Mouse (Mus musculus) intestine, postnatal 0 days (tissue): ENCODE measurements around the gene Acot11. TPM values are rescaled to one million over a fixed set of nuclear protein-coding genes. Genes with fewer than 3 reads are reported as not detected.

ENCODE experiments used
- ATAC-seq: fragments of 200-750 bp; cut with Nextera tagmentation; 2 replicates; pipeline ENCODE4 v1.8.0; 2017; ENCODE audit warnings: mild to moderate bottlenecking, moderate TSS enrichment, moderate library complexity
- H3K27ac ChIP-seq: fragments of 300-500 bp; sonication (generic); 2 replicates; pipeline ENCODE4 v1.5.1; 2014; ENCODE audit warnings: mild to moderate bottlenecking, low read depth, low read length, moderate library complexity
- H3K27me3 ChIP-seq: fragments of 300-500 bp; sonication (generic); replicated peaks from 2 replicates; pipeline ENCODE4 v1.6.1; 2014; ENCODE audit warnings: low read length, mixed read lengths; ENCODE audit not compliant: control insufficient read depth, insufficient read depth
- H3K36me3 ChIP-seq: fragments of 300-500 bp; sonication (generic); 2 replicates; pipeline ENCODE4 v1.6.1; 2014; ENCODE audit warnings: mild to moderate bottlenecking, moderate library complexity; ENCODE audit not compliant: control insufficient read depth, insufficient read depth
- H3K4me1 ChIP-seq: fragments of 300-500 bp; sonication (generic); replicated peaks from 2 replicates; pipeline ENCODE4 v1.6.1; 2014; ENCODE audit warnings: antibody characterized with exemption, low read length, mixed read lengths; ENCODE audit not compliant: control insufficient read depth, insufficient read depth
- H3K4me2 ChIP-seq: fragments of 300-500 bp; sonication (generic); replicated peaks from 2 replicates; pipeline ENCODE4 v1.6.1; 2014; ENCODE audit warnings: low read depth, mild to moderate bottlenecking, moderate library complexity
- H3K4me3 ChIP-seq: fragments of 300-500 bp; sonication (generic); 2 replicates; pipeline ENCODE4 v1.5.1; 2014; ENCODE audit warnings: low read depth, low read length
- H3K9ac ChIP-seq: fragments of 300-500 bp; sonication (generic); 2 replicates; pipeline ENCODE4 v1.6.1; 2014; ENCODE audit warnings: mild to moderate bottlenecking, low read depth, low read length
- H3K9me3 ChIP-seq: fragments of 300-500 bp; sonication (generic); 2 replicates; pipeline ENCODE4 v1.6.1; 2016; ENCODE audit warnings: mixed run types; ENCODE audit not compliant: control insufficient read depth
- CTCF ChIP-seq: sonication (generic); IDR thresholded peaks from 2 replicates; pipeline ENCODE4 v1.5.1; 2016; ENCODE audit warnings: low read depth, mild to moderate bottlenecking, control low read depth, antibody characterized with exemption, moderate library complexity
- WGBS: fragments of 180-500 bp; shearing (Covaris S2); extraction: QIAGEN DNeasy Blood & Tissue Kit; methylation state at CpG from one replicate; pipeline ENCODE4 v1.1.7; 2014; 5-methylcytosine and 5-hydroxymethylcytosine counted together
- polyA plus RNA-seq: library from polyadenylated mRNA; unstranded; fragments of >200 nt; fragmentation: Nextera tagmentation; extraction: Ambion mirVana; gene quantifications from 2 replicates; pipeline ENCODE4 v1.2.1, GENCODE M21; 2015

Acot11 gene
- polyA plus RNA-seq, 1 experiment from 2014 or later: 7.8 TPM

DNA sequence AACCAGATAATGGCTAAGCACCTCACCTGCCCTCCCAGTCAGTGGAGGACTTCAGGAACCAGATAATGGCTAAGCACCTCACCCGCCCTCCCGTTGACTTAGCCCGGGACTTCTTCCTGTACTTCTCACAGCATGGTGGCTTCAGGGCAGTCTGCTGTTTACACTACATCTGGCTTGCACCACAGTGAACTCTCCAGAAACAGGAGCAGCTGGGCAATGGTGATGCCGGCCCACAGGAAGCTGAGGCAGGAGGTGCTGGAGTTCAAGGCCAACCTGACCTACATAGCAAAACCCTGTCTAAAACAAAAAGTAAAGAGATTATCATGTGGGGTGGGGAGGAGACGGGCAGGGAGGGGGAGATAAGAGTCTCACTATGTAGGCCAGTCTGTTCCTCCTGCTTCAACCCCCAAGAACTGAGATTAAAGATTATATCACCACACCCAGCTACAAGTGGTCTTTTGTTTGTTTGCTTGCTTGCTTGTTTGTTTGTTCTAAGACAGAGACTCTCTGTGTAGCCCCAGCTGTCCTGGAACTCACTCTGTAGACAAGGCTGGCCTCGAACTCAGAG is 25.8 kb upstream of the Acot11 start:
- H3K4me2 ChIP-seq: no peak overlapping the region
- no peaks in the 10 kb centered on the region for H3K27me3 ChIP-seq
- no peaks in the 10 kb centered on the region for H3K36me3 ChIP-seq
- no peak overlapping the region for H3K4me3 ChIP-seq
- no peaks in the 10 kb centered on the region; the same call in 1 of the 2 replicates for H3K4me1 ChIP-seq
- H3K9ac ChIP-seq: no peak overlapping the region
- no peak for TF ChIP-seq CTCF
- WGBS: 36% methylated on average over 6 of the region's 6 CpGs
- no peak for ATAC-seq
- no peaks in the 10 kb centered on the region for H3K9me3 ChIP-seq
- no peak overlapping the region for H3K27ac ChIP-seq

DNA sequence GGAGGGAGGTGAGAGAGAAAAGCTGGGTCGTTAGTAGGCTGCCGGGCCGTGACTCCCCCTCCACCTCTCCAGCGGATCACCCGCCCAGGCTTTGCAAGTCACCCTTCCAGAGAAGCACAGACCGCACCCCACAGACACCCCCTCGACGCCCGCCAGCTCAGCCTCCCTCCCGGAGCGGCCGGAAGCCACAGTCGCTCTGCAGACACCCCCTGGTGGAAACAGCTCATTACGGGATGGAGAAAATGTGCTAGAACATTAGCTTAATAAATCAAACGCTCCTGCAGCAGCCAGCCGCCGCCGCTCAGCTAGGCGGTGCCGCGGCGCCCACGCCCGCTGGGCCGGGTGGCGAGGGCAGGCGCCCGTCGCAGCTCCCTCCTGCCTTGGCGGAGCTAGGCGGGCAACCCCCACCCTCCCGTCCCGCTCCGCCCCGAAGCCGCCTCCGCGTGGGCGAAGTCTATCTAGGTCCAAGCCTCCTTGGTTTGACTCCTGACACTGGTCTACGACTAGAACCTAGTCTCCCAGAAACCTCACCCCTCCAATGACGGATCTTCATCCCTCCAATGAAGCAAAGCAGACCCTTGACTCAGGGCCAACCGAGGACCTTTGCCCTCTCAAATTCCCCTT is 23.1 kb upstream of the Acot11 start:
- Histone ChIP-seq H3K27me3 (no peaks in the 10 kb centered on the region), H3K4me3 (peak overlapping the region; percentile 39), H3K27ac (no peak overlapping the region), H3K4me2 (peak overlapping the region; percentile 79), H3K9me3 (no peaks in the 10 kb centered on the region), H3K36me3 (no peaks in the 10 kb centered on the region), H3K9ac (peak overlapping the region; percentile 34; the same call in 1 of the 2 replicates), H3K4me1 (no peaks in the 10 kb centered on the region; the same call in 1 of the 2 replicates)
- peak; percentile 81 for ATAC-seq
- peak; percentile 68 for TF ChIP-seq CTCF
- 1% methylated on average over 41 of the region's 42 CpGs for WGBS

DNA sequence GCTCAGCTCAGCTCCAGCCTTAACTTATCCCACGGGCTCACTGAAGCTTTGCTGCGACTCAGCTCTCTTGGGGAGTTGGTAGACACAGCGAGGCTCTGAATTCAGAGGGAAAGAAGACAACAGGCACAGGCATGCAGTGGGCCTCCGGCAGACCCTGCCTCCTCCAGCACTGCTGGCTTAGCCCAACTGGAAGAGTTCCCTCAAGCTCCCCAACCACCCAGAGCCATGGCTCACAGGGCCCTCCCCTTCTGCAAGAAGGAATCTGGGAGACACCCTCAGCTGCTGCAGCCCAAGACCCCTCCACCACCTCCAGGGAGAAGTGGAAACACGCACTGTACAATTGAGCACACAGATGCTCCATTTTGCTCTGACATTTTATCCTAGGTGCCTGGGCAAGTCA is 20.4 kb upstream of the Acot11 start:
- H3K27me3 ChIP-seq: no peaks in the 10 kb centered on the region
- H3K4me1 ChIP-seq: no peaks in the 10 kb centered on the region; the same call in 1 of the 2 replicates
- ATAC-seq: no peak
- H3K9ac ChIP-seq: no peak overlapping the region
- H3K9me3 ChIP-seq: no peaks in the 10 kb centered on the region
- H3K36me3 ChIP-seq: no peaks in the 10 kb centered on the region
- WGBS: 78% methylated on average over 5 of the region's 5 CpGs
- no peak overlapping the region for H3K4me2 ChIP-seq
- no peak overlapping the region for H3K27ac ChIP-seq
- no peak for TF ChIP-seq CTCF
- H3K4me3 ChIP-seq: no peak overlapping the region

DNA sequence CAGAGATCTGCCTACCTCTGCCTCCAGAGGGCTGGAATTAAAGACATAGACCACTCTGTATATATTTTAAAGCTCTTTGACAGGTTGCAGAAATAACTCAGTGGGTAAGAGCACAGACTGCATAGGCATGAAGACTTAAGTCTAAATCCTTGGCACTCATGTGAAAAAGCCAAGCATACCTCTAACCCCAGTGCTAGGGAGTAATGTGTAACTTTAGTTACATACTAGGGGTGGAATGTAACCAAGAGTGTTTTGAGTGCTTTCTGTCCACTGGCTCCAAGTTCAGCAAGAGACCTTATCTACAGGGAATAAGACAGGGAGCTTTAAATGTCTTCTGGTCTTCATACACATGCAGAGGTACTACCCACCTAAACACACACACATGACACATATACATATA is 14.6 kb upstream of the Acot11 start:
- no peak overlapping the region for H3K4me2 ChIP-seq
- TF ChIP-seq CTCF: no peak
- ATAC-seq: no peak
- no peak overlapping the region for H3K27ac ChIP-seq
- H3K4me3 ChIP-seq: no peak overlapping the region
- H3K27me3 ChIP-seq: no peaks in the 10 kb centered on the region
- no peak overlapping the region for H3K9ac ChIP-seq
- no peaks in the 10 kb centered on the region for H3K36me3 ChIP-seq
- H3K9me3 ChIP-seq: no peaks in the 10 kb centered on the region
- no peaks in the 10 kb centered on the region for H3K4me1 ChIP-seq

DNA sequence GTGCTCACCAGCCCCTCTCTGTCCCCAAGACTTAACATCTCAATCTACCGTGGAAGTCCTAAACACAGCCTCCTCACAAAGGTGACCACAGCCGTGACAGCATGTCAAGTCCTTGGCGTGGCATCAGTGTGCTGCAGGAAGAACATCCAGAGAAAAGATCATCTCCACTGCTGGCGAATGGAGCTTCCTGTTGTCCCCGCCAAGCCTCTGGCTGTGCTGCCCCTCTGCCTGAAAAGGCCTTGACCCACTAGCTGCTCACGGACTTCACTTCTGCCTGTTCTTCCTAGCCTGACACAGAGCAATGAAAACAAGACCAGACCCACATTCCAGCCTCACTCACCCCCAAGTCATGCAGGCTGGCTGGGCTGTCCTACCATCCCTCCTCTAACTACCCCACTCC is 13.5 kb upstream of the Acot11 start:
- no peaks in the 10 kb centered on the region for H3K27me3 ChIP-seq
- no peaks in the 10 kb centered on the region for H3K36me3 ChIP-seq
- H3K4me3 ChIP-seq: no peak overlapping the region
- no peaks in the 10 kb centered on the region for H3K4me1 ChIP-seq
- H3K27ac ChIP-seq: no peak overlapping the region
- H3K4me2 ChIP-seq: no peak overlapping the region
- H3K9ac ChIP-seq: no peak overlapping the region
- ATAC-seq: no peak
- no peaks in the 10 kb centered on the region for H3K9me3 ChIP-seq
- WGBS: 72% methylated on average over 6 of the region's 6 CpGs
- TF ChIP-seq CTCF: no peak

DNA sequence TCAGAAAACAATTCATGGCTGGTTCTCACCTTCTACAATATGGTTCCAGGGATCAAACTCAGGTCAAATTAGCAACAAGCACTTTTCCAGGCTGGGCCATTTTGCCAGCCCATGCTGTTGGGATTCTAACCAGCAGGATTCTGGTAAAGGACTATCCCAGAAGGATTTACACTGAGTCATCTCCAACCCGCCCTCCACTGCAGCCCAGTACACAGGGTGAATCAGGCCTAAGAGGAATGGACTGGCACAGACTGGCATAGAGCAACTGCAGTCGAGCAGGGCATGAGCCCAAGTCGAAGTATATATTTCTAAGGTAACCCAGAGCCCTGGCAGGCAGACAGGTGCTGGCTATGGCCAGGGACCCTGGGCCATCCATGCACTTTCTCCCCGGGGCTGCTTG is 12.2 kb upstream of the Acot11 start:
- Histone ChIP-seq H3K9ac (no peak overlapping the region), H3K27me3 (no peaks in the 10 kb centered on the region), H3K27ac (no peak overlapping the region), H3K4me2 (no peak overlapping the region), H3K4me1 (no peaks in the 10 kb centered on the region), H3K36me3 (no peaks in the 10 kb centered on the region), H3K9me3 (no peaks in the 10 kb centered on the region), H3K4me3 (no peak overlapping the region)
- WGBS: 89% methylated on average over 4 of the region's 4 CpGs
- TF ChIP-seq CTCF: no peak
- ATAC-seq: no peak
